Mouse (Mus musculus) heart, embryonic 14.5 days (tissue): ENCODE results near the gene Foxf2. TPM values are rescaled to one million over a fixed set of nuclear protein-coding genes. Genes with fewer than 3 reads are reported as not detected.

Experiments
- ATAC-seq: fragments of 200-750 bp; cut with Nextera tagmentation; 2 replicates; pipeline ENCODE4 v1.8.0; 2017; ENCODE audit warnings: low read depth, moderate TSS enrichment; ENCODE audit not compliant: insufficient number of reproducible peaks, insufficient read depth, low FRiP score
- H3K27ac ChIP-seq, 2 experiments: fragments of 200-500 bp in 1 of 2; fragments of 300-500 bp in 1 of 2; sonication (generic) in 1 of 2; replicated peaks in 1 of 2; 2 replicates each; pipeline ENCODE4 v1.5.1; 2012 to 2014; ENCODE audit warnings: low read depth in 2 of 2, low read length in 2 of 2, control low read depth in 1 of 2, mild to moderate bottlenecking in 1 of 2, mixed read lengths in 1 of 2; ENCODE audit not compliant: control insufficient read depth in 1 of 2, insufficient read depth in 1 of 2
- H3K27me3 ChIP-seq: fragments of 300-500 bp; sonication (generic); 2 replicates; pipeline ENCODE4 v1.6.1; 2014; ENCODE audit warnings: mild to moderate bottlenecking, low read length, control low read depth; ENCODE audit not compliant: control insufficient read depth, insufficient read depth
- H3K36me3 ChIP-seq: fragments of 300-500 bp; sonication (generic); 2 replicates; pipeline ENCODE4 v1.6.1; 2014; ENCODE audit warnings: mild to moderate bottlenecking, control low read depth, low read length, mixed read lengths; ENCODE audit not compliant: control insufficient read depth, insufficient read depth
- H3K4me1 ChIP-seq, 2 experiments: fragments of 200-500 bp in 1 of 2; fragments of 300-500 bp in 1 of 2; sonication (generic) in 1 of 2; 2 replicates each; pipeline ENCODE4 v1.6.1; 2012 to 2014; ENCODE audit warnings: low read length in 2 of 2, control low read depth in 1 of 2, mixed read lengths in 1 of 2; ENCODE audit not compliant: control insufficient read depth in 2 of 2, insufficient read depth in 2 of 2
- H3K4me2 ChIP-seq: fragments of 300-500 bp; sonication (generic); 2 replicates; pipeline ENCODE4 v1.6.1; 2014; ENCODE audit warnings: mild to moderate bottlenecking, low read length
- H3K4me3 ChIP-seq, 2 experiments: fragments of 200-500 bp in 1 of 2; fragments of 300-500 bp in 1 of 2; sonication (generic) in 1 of 2; 2 replicates each; pipeline ENCODE4 v1.5.1; 2012 to 2014; ENCODE audit warnings: low read length in 2 of 2, mild to moderate bottlenecking in 2 of 2, control low read depth in 1 of 2, low read depth in 1 of 2, moderate library complexity in 1 of 2; ENCODE audit not compliant: control insufficient read depth in 1 of 2, insufficient read depth in 1 of 2
- H3K9ac ChIP-seq: fragments of 300-500 bp; sonication (generic); 2 replicates; pipeline ENCODE4 v1.6.1; 2014; ENCODE audit warnings: mild to moderate bottlenecking, low read length
- H3K9me3 ChIP-seq: fragments of 300-500 bp; sonication (generic); 2 replicates; pipeline ENCODE4 v1.6.1; 2016; ENCODE audit warnings: low read length, control low read depth; ENCODE audit not compliant: control insufficient read depth
- WGBS: fragments of 180-500 bp; shearing (Covaris S2); extraction: QIAGEN DNeasy Blood & Tissue Kit; methylation state at CpG from one replicate; pipeline ENCODE4 v1.1.7; 2014; 5-methylcytosine and 5-hydroxymethylcytosine counted together
- polyA plus RNA-seq: library from polyadenylated mRNA; unstranded; fragments of >200 nt; fragmentation: Nextera tagmentation; extraction: Ambion mirVana; gene quantifications from 2 replicates; pipeline ENCODE4 v1.2.1, GENCODE M21; 2014

Gene Foxf2
- 0.11 TPM in 1 of 2 replicates, not detected in the other for polyA plus RNA-seq

- no peak within 1 kb of the TSS for H3K27ac ChIP-seq
- peaks cover 11 to 32% of the 10 kb centered on the region in 2 experiments; a peak in 3 of 4 replicates for H3K4me1 ChIP-seq
- under 1% methylated on average over 68 of the region's 74 CpGs for WGBS
- H3K27me3 ChIP-seq: peaks cover 100% of the 10 kb centered on the region
- H3K36me3 ChIP-seq: no peaks in the 10 kb centered on the region
- peak; percentile 36; the same call in 1 of the 2 replicates for ATAC-seq
- peak within 1 kb of the TSS; percentile 36 to 51 for H3K4me3 ChIP-seq
- H3K9me3 ChIP-seq: no peaks in the 10 kb centered on the region
- H3K4me2 ChIP-seq: peak within 1 kb of the TSS; percentile 92
- peak within 1 kb of the TSS; percentile 50 for H3K9ac ChIP-seq
Measured at GRCm38 (mm10) chr13:31625333-31626101, at the start of gene Foxf2. Foxf2 (plus strand) TSS chr13:31625816.

GRCm38 (mm10) chr13:31576696-31577095 lies 48.9 kb upstream of the Foxf2 start:
- 68% methylated on average over 4 of the region's 4 CpGs for whole genome bisulfite sequencing
- H3K4me1 ChIP-seq: no peaks in the 10 kb centered on the region; a peak in 1 of 4 replicates
- ATAC-seq: no peak
- H3K9me3 ChIP-seq: no peaks in the 10 kb centered on the region
- H3K4me2 ChIP-seq: no peak overlapping the region
- H3K27me3 ChIP-seq: peaks cover 18% of the 10 kb centered on the region; the same call in 1 of the 2 replicates
- no peaks in the 10 kb centered on the region for H3K36me3 ChIP-seq
- H3K9ac ChIP-seq: no peak overlapping the region
- no peak overlapping the region for H3K4me3 ChIP-seq
- no peak overlapping the region for H3K27ac ChIP-seq

GRCm38 (mm10) chr13:31577576-31577975 lies 48.0 kb upstream of the Foxf2 start:
- Histone ChIP-seq H3K9ac (no peak overlapping the region), H3K36me3 (no peaks in the 10 kb centered on the region), H3K27ac (no peak overlapping the region), H3K27me3 (peaks cover 18% of the 10 kb centered on the region; the same call in 1 of the 2 replicates), H3K4me3 (no peak overlapping the region), H3K9me3 (no peaks in the 10 kb centered on the region), H3K4me2 (no peak overlapping the region), H3K4me1 (no peaks in the 10 kb centered on the region; a peak in 1 of 4 replicates)
- no peak; the same call in 1 of the 2 replicates for ATAC-seq
- WGBS: 43% methylated on average over 6 of the region's 6 CpGs

GRCm38 (mm10) chr13:31578389-31578788 lies 47.2 kb upstream of the Foxf2 start:
- 78% methylated on average over 10 of the region's 10 CpGs for WGBS
- Histone ChIP-seq H3K36me3 (no peaks in the 10 kb centered on the region), H3K9me3 (no peaks in the 10 kb centered on the region), H3K4me1 (no peaks in the 10 kb centered on the region; a peak in 1 of 4 replicates), H3K9ac (no peak overlapping the region), H3K27ac (no peak overlapping the region), H3K27me3 (peaks cover 18% of the 10 kb centered on the region; the same call in 1 of the 2 replicates), H3K4me2 (no peak overlapping the region), H3K4me3 (no peak overlapping the region)
- no peak for ATAC-seq

- Histone ChIP-seq H3K4me1 (no peaks in the 10 kb centered on the region; a peak in 1 of 4 replicates), H3K27ac (no peak overlapping the region), H3K9me3 (no peaks in the 10 kb centered on the region), H3K36me3 (no peaks in the 10 kb centered on the region), H3K9ac (no peak overlapping the region), H3K4me2 (no peak overlapping the region), H3K4me3 (no peak overlapping the region), H3K27me3 (peaks cover 18% of the 10 kb centered on the region; the same call in 1 of the 2 replicates)
- ATAC-seq: no peak
- WGBS: 50% methylated on average over 9 of the region's 9 CpGs
Measured at GRCm38 (mm10) chr13:31579866-31580265, 45.8 kb upstream of the Foxf2 start.

GRCm38 (mm10) chr13:31587341-31587740 lies 38.3 kb upstream of the Foxf2 start:
- ATAC-seq: no peak
- Histone ChIP-seq H3K4me1 (peaks cover under 1 to 4% of the 10 kb centered on the region in 2 experiments; a peak in 1 of 4 replicates), H3K27me3 (no peaks in the 10 kb centered on the region; the same call in 1 of the 2 replicates), H3K9me3 (no peaks in the 10 kb centered on the region), H3K4me2 (no peak overlapping the region), H3K36me3 (no peaks in the 10 kb centered on the region), H3K4me3 (no peak overlapping the region), H3K9ac (no peak overlapping the region), H3K27ac (no peak overlapping the region)
- WGBS: 51% methylated on average over 5 of the region's 5 CpGs

- H3K4me3 ChIP-seq: no peak overlapping the region
- H3K36me3 ChIP-seq: no peaks in the 10 kb centered on the region
- no peak overlapping the region for H3K4me2 ChIP-seq
- no peaks in the 10 kb centered on the region for H3K4me1 ChIP-seq
- H3K9me3 ChIP-seq: no peaks in the 10 kb centered on the region
- 71% methylated on average over 5 of the region's 5 CpGs for WGBS
- H3K27ac ChIP-seq: no peak overlapping the region
- no peak for ATAC-seq
- H3K27me3 ChIP-seq: no peaks in the 10 kb centered on the region
- H3K9ac ChIP-seq: no peak overlapping the region
Measured at GRCm38 (mm10) chr13:31599576-31599975, 26.0 kb upstream of the Foxf2 start.
